Mouse (Mus musculus): ENCODE measurements around the gene 4931406P16Rik. TPM values are rescaled to one million over a fixed set of nuclear protein-coding genes. Genes with fewer than 3 reads are reported as not detected.
"Not testable (repeated sequence)": the region's sequence is repeated elsewhere in the genome, so short reads cannot be mapped to it uniquely, and the experiment has no call there.

Gene 4931406P16Rik
- polyA plus RNA-seq, 1 experiment: 17.6 TPM

GRCm38 (mm10) chr7:34342040-34342793, 28.9 kb upstream of the 4931406P16Rik start:
- no peaks in the 10 kb centered on the region for H3K36me3 ChIP-seq (ENCODE audit: control insufficient read depth, insufficient read depth, low read length)
- H3K27ac ChIP-seq (ENCODE audit: control insufficient read depth, insufficient read depth, low read depth, low read length): no peak overlapping the region
- TF ChIP-seq POLR2A (IDR thresholded peaks at IDR 0.05; ENCODE audit: control insufficient read depth, low read depth, low read length): no peak
- no peak for TF ChIP-seq CTCF (IDR thresholded peaks at IDR 0.05; ENCODE audit: control insufficient read depth, insufficient read depth, insufficient replicate concordance, low read depth, low read length)
- no peaks in the 10 kb centered on the region for H3K4me1 ChIP-seq (ENCODE audit: control insufficient read depth, insufficient read depth, low read length)
- H3K27me3 ChIP-seq (ENCODE audit: control insufficient read depth, insufficient read depth, low read length): no peaks in the 10 kb centered on the region
- no peak overlapping the region for H3K4me3 ChIP-seq (ENCODE audit: control insufficient read depth, low read depth, low read length)

DNA sequence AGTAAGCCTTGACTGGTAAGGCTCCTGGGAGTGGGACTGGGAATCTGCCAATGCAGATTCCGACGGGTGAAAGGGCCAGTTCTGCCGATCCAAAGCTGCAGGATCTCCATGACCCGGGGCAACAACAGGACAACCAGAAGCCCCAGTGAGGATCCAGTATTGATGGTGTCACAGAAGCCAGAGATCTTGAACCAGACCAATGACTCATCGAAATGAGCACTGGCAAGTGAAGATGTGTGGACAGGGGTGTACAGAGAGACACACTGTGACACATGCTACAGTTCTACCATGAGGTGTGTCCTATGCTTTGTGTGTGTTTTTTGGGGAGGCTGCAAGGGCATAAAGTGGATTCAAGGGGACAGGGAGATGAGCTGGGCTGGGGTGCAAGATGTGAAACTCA, 27.5 kb upstream of the 4931406P16Rik start:
- no peaks in the 10 kb centered on the region for H3K36me3 ChIP-seq (ENCODE audit: control insufficient read depth, insufficient read depth, low read length)
- no peaks in the 10 kb centered on the region for H3K4me1 ChIP-seq (ENCODE audit: control insufficient read depth, insufficient read depth, low read length)
- TF ChIP-seq CTCF (IDR thresholded peaks at IDR 0.05; ENCODE audit: control insufficient read depth, insufficient read depth, insufficient replicate concordance, low read depth, low read length) (no peak), POLR2A (IDR thresholded peaks at IDR 0.05; ENCODE audit: control insufficient read depth, low read depth, low read length) (no peak)
- no peaks in the 10 kb centered on the region for H3K27me3 ChIP-seq (ENCODE audit: control insufficient read depth, insufficient read depth, low read length)
- H3K27ac ChIP-seq (ENCODE audit: control insufficient read depth, insufficient read depth, low read depth, low read length): no peak overlapping the region
- H3K4me3 ChIP-seq (ENCODE audit: control insufficient read depth, low read depth, low read length): no peak overlapping the region

DNA sequence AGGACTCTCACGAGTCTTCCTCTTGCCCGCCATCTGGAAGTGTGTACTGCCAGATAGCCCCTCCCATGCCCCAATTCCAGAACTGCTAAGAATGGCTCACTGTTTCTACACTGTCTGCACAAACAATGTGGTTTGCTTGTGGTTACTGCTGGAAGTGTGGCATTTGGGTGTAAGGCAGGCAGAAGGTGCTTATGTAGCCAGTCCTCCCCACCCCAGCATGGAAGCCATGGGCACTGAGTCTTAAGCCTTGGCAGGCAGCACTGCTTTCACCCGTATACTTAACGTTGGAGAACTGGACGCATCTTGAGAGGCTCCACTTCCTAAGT, 25.8 kb upstream of the 4931406P16Rik start:
- Histone ChIP-seq H3K36me3 (ENCODE audit: control insufficient read depth, insufficient read depth, low read length) (no peaks in the 10 kb centered on the region), H3K4me3 (ENCODE audit: control insufficient read depth, low read depth, low read length) (no peak overlapping the region), H3K4me1 (ENCODE audit: control insufficient read depth, insufficient read depth, low read length) (no peaks in the 10 kb centered on the region), H3K27me3 (ENCODE audit: control insufficient read depth, insufficient read depth, low read length) (no peaks in the 10 kb centered on the region), H3K27ac (ENCODE audit: control insufficient read depth, insufficient read depth, low read depth, low read length) (no peak overlapping the region)
- TF ChIP-seq CTCF (IDR thresholded peaks at IDR 0.05; ENCODE audit: control insufficient read depth, insufficient read depth, insufficient replicate concordance, low read depth, low read length): no peak
- no peak for TF ChIP-seq POLR2A (IDR thresholded peaks at IDR 0.05; ENCODE audit: control insufficient read depth, low read depth, low read length)

GRCm38 (mm10) chr7:34338445-34339163, 25.3 kb upstream of the 4931406P16Rik start:
- H3K27me3 ChIP-seq (ENCODE audit: control insufficient read depth, insufficient read depth, low read length): no peaks in the 10 kb centered on the region
- no peaks in the 10 kb centered on the region for H3K4me1 ChIP-seq (ENCODE audit: control insufficient read depth, insufficient read depth, low read length)
- no peak for TF ChIP-seq POLR2A (IDR thresholded peaks at IDR 0.05; ENCODE audit: control insufficient read depth, low read depth, low read length)
- TF ChIP-seq CTCF (IDR thresholded peaks at IDR 0.05; ENCODE audit: control insufficient read depth, insufficient read depth, insufficient replicate concordance, low read depth, low read length): no peak
- no peaks in the 10 kb centered on the region for H3K36me3 ChIP-seq (ENCODE audit: control insufficient read depth, insufficient read depth, low read length)
- H3K4me3 ChIP-seq (ENCODE audit: control insufficient read depth, low read depth, low read length): no peak overlapping the region
- no peak overlapping the region for H3K27ac ChIP-seq (ENCODE audit: control insufficient read depth, insufficient read depth, low read depth, low read length)

DNA sequence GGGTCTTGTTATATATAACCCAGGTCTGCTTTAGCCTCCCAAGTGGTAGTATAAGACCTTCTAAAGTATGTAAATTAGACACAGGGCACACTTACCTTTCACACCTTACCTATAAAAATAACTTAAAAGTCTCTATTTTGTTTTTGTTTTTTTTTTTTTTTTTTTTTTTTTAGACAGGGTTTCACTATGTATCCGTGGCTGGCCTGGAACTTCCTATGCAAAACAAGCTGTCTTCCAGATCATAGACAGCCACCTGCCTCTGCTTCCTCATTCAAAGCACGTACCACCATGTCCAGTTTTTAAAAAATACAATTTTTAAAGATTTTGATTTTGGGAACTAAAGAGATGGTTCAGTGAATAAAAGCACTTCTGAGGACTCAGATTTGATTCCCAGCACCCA, 23.9 kb upstream of the 4931406P16Rik start:
- Histone ChIP-seq H3K36me3 (ENCODE audit: control insufficient read depth, insufficient read depth, low read length) (no peaks in the 10 kb centered on the region), H3K4me3 (ENCODE audit: control insufficient read depth, low read depth, low read length) (no peak overlapping the region), H3K4me1 (ENCODE audit: control insufficient read depth, insufficient read depth, low read length) (no peaks in the 10 kb centered on the region), H3K27ac (ENCODE audit: control insufficient read depth, insufficient read depth, low read depth, low read length) (no peak overlapping the region), H3K27me3 (ENCODE audit: control insufficient read depth, insufficient read depth, low read length) (no peaks in the 10 kb centered on the region)
- no peak for TF ChIP-seq CTCF (IDR thresholded peaks at IDR 0.05; ENCODE audit: control insufficient read depth, insufficient read depth, insufficient replicate concordance, low read depth, low read length)
- no peak for TF ChIP-seq POLR2A (IDR thresholded peaks at IDR 0.05; ENCODE audit: control insufficient read depth, low read depth, low read length)

- H3K27me3 ChIP-seq (ENCODE audit: control insufficient read depth, insufficient read depth, low read length); H3K4me3 ChIP-seq (ENCODE audit: control insufficient read depth, low read depth, low read length); H3K4me1 ChIP-seq (ENCODE audit: control insufficient read depth, insufficient read depth, low read length); H3K27ac ChIP-seq (ENCODE audit: control insufficient read depth, insufficient read depth, low read depth, low read length); H3K36me3 ChIP-seq (ENCODE audit: control insufficient read depth, insufficient read depth, low read length): not testable (repeated sequence)
Observed at GRCm38 (mm10) chr7:34336545-34336944, 23.2 kb upstream of the 4931406P16Rik start.

- Histone ChIP-seq H3K4me3 (ENCODE audit: control insufficient read depth, low read depth, low read length) (no peak overlapping the region), H3K36me3 (ENCODE audit: control insufficient read depth, insufficient read depth, low read length) (no peaks in the 10 kb centered on the region), H3K27ac (ENCODE audit: control insufficient read depth, insufficient read depth, low read depth, low read length) (no peak overlapping the region), H3K4me1 (ENCODE audit: control insufficient read depth, insufficient read depth, low read length) (peaks cover 2% of the 10 kb centered on the region; the same call in 1 of the 2 replicates), H3K27me3 (ENCODE audit: control insufficient read depth, insufficient read depth, low read length) (no peaks in the 10 kb centered on the region)
- TF ChIP-seq CTCF (IDR thresholded peaks at IDR 0.05; ENCODE audit: control insufficient read depth, insufficient read depth, insufficient replicate concordance, low read depth, low read length): no peak
- TF ChIP-seq POLR2A (IDR thresholded peaks at IDR 0.05; ENCODE audit: control insufficient read depth, low read depth, low read length): no peak
Observed at GRCm38 (mm10) chr7:34327493-34327892, 14.1 kb upstream of the 4931406P16Rik start.

Measured in testis, adult 2 months (tissue).